Mouse (Mus musculus) midbrain, embryonic 10.5 days (tissue): Measurements from ENCODE around the gene E130308A19Rik. TPM values are rescaled to one million over a fixed set of nuclear protein-coding genes. Genes with fewer than 3 reads are reported as not detected.
A peak's percentile ranks its signal among the peaks of the same experiment; 100 is the strongest.
"Not testable (repeated sequence)": the region's sequence is repeated elsewhere in the genome, so short reads cannot be mapped to it uniquely, and the experiment has no call there.

Experiments
- DNase-seq: peaks from one replicate; pipeline ENCODE4 v3.0.0-alpha.2; 2017; ENCODE audit warnings: low spot score
- H3K27ac ChIP-seq: fragments of 300-500 bp; sonication (generic); replicated peaks from 2 replicates; pipeline ENCODE4 v1.5.1; 2016; ENCODE audit warnings: mild to moderate bottlenecking
- H3K27me3 ChIP-seq: fragments of 300-500 bp; sonication (generic); 2 replicates; pipeline ENCODE4 v1.6.1; 2016; ENCODE audit warnings: low read depth, mild to moderate bottlenecking; ENCODE audit not compliant: poor library complexity, severe bottlenecking
- H3K36me3 ChIP-seq: fragments of 300-500 bp; sonication (generic); 2 replicates; pipeline ENCODE4 v1.6.1; 2016; ENCODE audit warnings: mild to moderate bottlenecking, moderate library complexity
- H3K4me1 ChIP-seq: fragments of 300-500 bp; sonication (generic); 2 replicates; pipeline ENCODE4 v1.6.1; 2016
- H3K4me3 ChIP-seq: fragments of 300-500 bp; sonication (generic); 2 replicates; pipeline ENCODE4 v1.5.1; 2016; ENCODE audit warnings: mild to moderate bottlenecking, moderate library complexity
- H3K9me3 ChIP-seq: fragments of 300-500 bp; sonication (generic); replicated peaks from 2 replicates; pipeline ENCODE4 v1.6.1; 2016; ENCODE audit warnings: mild to moderate bottlenecking
- WGBS: fragments of 180-500 bp; shearing (Covaris S2); methylation state at CpG from one replicate; pipeline ENCODE4 v1.1.7; 2016; 5-methylcytosine and 5-hydroxymethylcytosine counted together
- polyA plus RNA-seq: library from polyadenylated mRNA; unstranded; fragments of >200 nt; fragmentation: Nextera tagmentation; extraction: Ambion mirVana; gene quantifications from 2 replicates; pipeline ENCODE4 v1.2.1, GENCODE M21; 2016

E130308A19Rik gene
- polyA plus RNA-seq, 1 experiment from 2014 or later = 51.3 TPM

- no peaks in the 10 kb centered on the region for H3K9me3 ChIP-seq
- no peak overlapping the region for H3K27ac ChIP-seq
- no peak for DNase-seq
- 70% methylated on average over 6 of the region's 6 CpGs for whole genome bisulfite sequencing
- H3K4me1 ChIP-seq = peaks cover 4% of the 10 kb centered on the region
- no peaks in the 10 kb centered on the region for H3K27me3 ChIP-seq
- H3K36me3 ChIP-seq = no peaks in the 10 kb centered on the region
- H3K4me3 ChIP-seq = no peak overlapping the region
These were observed 161.1 kb downstream of the E130308A19Rik start for GRCm38 (mm10) chr4:59787126-59787525.

- Histone ChIP-seq H3K9me3 (no peaks in the 10 kb centered on the region), H3K36me3 (no peaks in the 10 kb centered on the region), H3K27me3 (no peaks in the 10 kb centered on the region), H3K4me3 (no peak overlapping the region), H3K27ac (no peak overlapping the region), H3K4me1 (no peaks in the 10 kb centered on the region)
- no peak for DNase-seq
These were observed 163.0 kb downstream of the E130308A19Rik start for GRCm38 (mm10) chr4:59789015-59789414.

- not testable (repeated sequence) for DNase-seq, H3K36me3 ChIP-seq, H3K27me3 ChIP-seq, H3K4me3 ChIP-seq, H3K4me1 ChIP-seq, H3K9me3 ChIP-seq, H3K27ac ChIP-seq
- 92% methylated on average over 2 of the region's 2 CpGs for WGBS
These were observed 167.6 kb downstream of the E130308A19Rik start for GRCm38 (mm10) chr4:59793626-59794025.

- Histone ChIP-seq H3K4me3 (no peak overlapping the region), H3K4me1 (no peaks in the 10 kb centered on the region), H3K9me3 (no peaks in the 10 kb centered on the region), H3K27ac (no peak overlapping the region), H3K27me3 (no peaks in the 10 kb centered on the region), H3K36me3 (no peaks in the 10 kb centered on the region)
- no peak for DNase-seq
- 73% methylated on average over 2 of the region's 2 CpGs for WGBS
These were observed 168.1 kb downstream of the E130308A19Rik start for GRCm38 (mm10) chr4:59794116-59794515.

- no peaks in the 10 kb centered on the region for H3K27me3 ChIP-seq
- no peak for DNase-seq
- no peaks in the 10 kb centered on the region for H3K4me1 ChIP-seq
- WGBS = 84% methylated on average over 2 of the region's 2 CpGs
- no peaks in the 10 kb centered on the region for H3K9me3 ChIP-seq
- H3K27ac ChIP-seq = no peak overlapping the region
- H3K4me3 ChIP-seq = no peak overlapping the region
- H3K36me3 ChIP-seq = no peaks in the 10 kb centered on the region
These were observed 169.9 kb downstream of the E130308A19Rik start for GRCm38 (mm10) chr4:59795788-59796455.

- Histone ChIP-seq H3K27me3 (peaks cover 6% of the 10 kb centered on the region; the same call in 1 of the 2 replicates), H3K9me3 (no peaks in the 10 kb centered on the region), H3K4me1 (peaks cover 5% of the 10 kb centered on the region), H3K4me3 (no peak overlapping the region), H3K27ac (no peak overlapping the region), H3K36me3 (no peaks in the 10 kb centered on the region)
- 82% methylated on average over 5 of the region's 5 CpGs for WGBS
- no peak for DNase-seq
These were observed 174.2 kb downstream of the E130308A19Rik start for GRCm38 (mm10) chr4:59800181-59800580.

- Histone ChIP-seq H3K9me3 (no peaks in the 10 kb centered on the region), H3K36me3 (no peaks in the 10 kb centered on the region), H3K27me3 (peaks cover 6% of the 10 kb centered on the region; the same call in 1 of the 2 replicates), H3K4me1 (peaks cover 9% of the 10 kb centered on the region), H3K27ac (no peak within 1 kb of the TSS), H3K4me3 (no peak within 1 kb of the TSS)
- DNase-seq = no peak
These were observed 175.5 kb downstream of the E130308A19Rik start, which contains the start of gene Inip for GRCm38 (mm10) chr4:59801489-59801888. Gene Inip (minus strand): TSS chr4:59801589.

GRCm38 (mm10) chr4:59802107-59802506 lies 176.1 kb downstream of the E130308A19Rik start:
- H3K9me3 ChIP-seq = no peaks in the 10 kb centered on the region
- no peaks in the 10 kb centered on the region for H3K36me3 ChIP-seq
- no peak for DNase-seq
- no peak overlapping the region for H3K4me3 ChIP-seq
- 88% methylated on average over 6 of the region's 6 CpGs for WGBS
- peaks cover 6% of the 10 kb centered on the region; the same call in 1 of the 2 replicates for H3K27me3 ChIP-seq
- peaks cover 15% of the 10 kb centered on the region for H3K4me1 ChIP-seq
- no peak overlapping the region for H3K27ac ChIP-seq

- H3K4me3 ChIP-seq = no peak overlapping the region
- DNase-seq = no peak
- peaks cover 6% of the 10 kb centered on the region; the same call in 1 of the 2 replicates for H3K27me3 ChIP-seq
- H3K36me3 ChIP-seq = no peaks in the 10 kb centered on the region
- 72% methylated on average over 4 of the region's 4 CpGs for WGBS
- no peak overlapping the region for H3K27ac ChIP-seq
- H3K4me1 ChIP-seq = peaks cover 22% of the 10 kb centered on the region
- no peaks in the 10 kb centered on the region for H3K9me3 ChIP-seq
These were observed 176.8 kb downstream of the E130308A19Rik start for GRCm38 (mm10) chr4:59802792-59803191.

GRCm38 (mm10) chr4:59803358-59803757 lies 177.3 kb downstream of the E130308A19Rik start:
- Histone ChIP-seq H3K4me1 (peaks cover 25% of the 10 kb centered on the region), H3K27me3 (peaks cover 6% of the 10 kb centered on the region; the same call in 1 of the 2 replicates), H3K4me3 (no peak overlapping the region), H3K36me3 (no peaks in the 10 kb centered on the region), H3K27ac (no peak overlapping the region), H3K9me3 (no peaks in the 10 kb centered on the region)
- WGBS = 83% methylated on average over 5 of the region's 5 CpGs
- no peak for DNase-seq

GRCm38 (mm10) chr4:59804754-59805153 lies 178.7 kb downstream of the E130308A19Rik start:
- DNase-seq = no peak
- Histone ChIP-seq H3K36me3 (no peaks in the 10 kb centered on the region), H3K27ac (no peak overlapping the region), H3K4me3 (peak overlapping the region; percentile 96), H3K9me3 (no peaks in the 10 kb centered on the region), H3K27me3 (peaks cover 6% of the 10 kb centered on the region; the same call in 1 of the 2 replicates), H3K4me1 (peaks cover 25% of the 10 kb centered on the region)
- WGBS = 77% methylated on average over 1 of the region's 1 CpGs

GRCm38 (mm10) chr4:59805181-59805967 lies 179.4 kb downstream of the E130308A19Rik start, which contains the start of gene Snx30:
Gene Snx30 (plus strand): TSS chr4:59805840.
- 3% methylated on average over 45 of the region's 45 CpGs for WGBS
- Histone ChIP-seq H3K36me3 (0 out of 2 replicates have a peak, but pooled peaks cover 2% of the 10 kb centered on the region), H3K4me1 (peaks cover 25% of the 10 kb centered on the region), H3K27me3 (peaks cover 6% of the 10 kb centered on the region; the same call in 1 of the 2 replicates), H3K4me3 (peak within 1 kb of the TSS; percentile 96), H3K9me3 (no peaks in the 10 kb centered on the region), H3K27ac (peak within 1 kb of the TSS; percentile 91)
- peak; percentile 89 for DNase-seq
